In genomic region chr4:143132433-143132832, GRCm38 (mm10) we compare ENCODE assay signal across 33 mouse cellular contexts.
A peak's percentile ranks its signal among the peaks of the same experiment; 100 is the strongest.
DNase-seq lines count a peak whose midpoint lies in the region; ATAC-seq and TF ChIP-seq lines count a peak whose summit lies in the region.
"Had no signal": no experiment of that assay in that cellular context is flagged by ENCODE, and none has a peak within 500 bp of the region (broad histone marks: within the 10 kb centered on the region; RNA-seq: fewer than 3 reads in every experiment).

No protein-coding gene starts in this region.

- WGBS in lung, adult 2 months: 92% methylated on average over 7 of the region's 7 CpGs
- 94% methylated on average over 7 of the region's 7 CpGs for WGBS in hindbrain, embryonic 13.5 days

- peaks cover 81% of the 10 kb centered on the region for H3K36me3 ChIP-seq in hindbrain, embryonic 13.5 days

- no peak for TF ChIP-seq CTCF in lung, adult 2 months (IDR thresholded peaks at IDR 0.05; ENCODE audit: insufficient read depth, low read length)

- no peak overlapping the region for H3K4me2 ChIP-seq in hindbrain, embryonic 13.5 days
- H3K4me2 ChIP-seq: embryonic facial prominence, embryonic 13.5 days; heart, embryonic 15.5 days; intestine, embryonic 15.5 days; lung, embryonic 14.5 days; midbrain, embryonic 11.5 days; neural tube, embryonic 12.5 days; stomach, embryonic 15.5 days had no signal

- H3K4me1 ChIP-seq in lung, adult 2 months (ENCODE audit: control insufficient read depth, insufficient read depth, low read length): no peaks in the 10 kb centered on the region
- H3K4me1 ChIP-seq in hindbrain, embryonic 13.5 days (replicated peaks): no peaks in the 10 kb centered on the region
- H3K4me1 ChIP-seq: embryonic facial prominence, embryonic 13.5 days; forebrain, embryonic 10.5 days; heart, embryonic 15.5 days; intestine, embryonic 15.5 days; neural tube, embryonic 12.5 days; stomach, embryonic 15.5 days had no signal

- no peak overlapping the region for H3K4me3 ChIP-seq in lung, adult 2 months (replicated peaks; ENCODE audit: extremely low read depth, low read depth, low read length)
- H3K4me3 ChIP-seq in hindbrain, embryonic 13.5 days: no peak overlapping the region
- H3K4me3 ChIP-seq: embryonic facial prominence, embryonic 13.5 days; forebrain, embryonic 10.5 days; heart, embryonic 15.5 days; intestine, embryonic 15.5 days; myocyte; neural tube, embryonic 12.5 days; stomach, embryonic 15.5 days had no signal

- no peaks in the 10 kb centered on the region for H3K9me3 ChIP-seq in hindbrain, embryonic 13.5 days
- H3K9me3 ChIP-seq: embryonic facial prominence, embryonic 13.5 days; forebrain, embryonic 10.5 days; heart, embryonic 15.5 days; intestine, embryonic 15.5 days; neural tube, embryonic 12.5 days; stomach, embryonic 15.5 days had no signal

- H3K27ac ChIP-seq in hindbrain, embryonic 13.5 days: no peak overlapping the region
- H3K27ac ChIP-seq: embryonic facial prominence, embryonic 13.5 days; forebrain, embryonic 10.5 days; heart, embryonic 15.5 days; hindbrain, postnatal 0 days; intestine, embryonic 15.5 days; kidney, postnatal 0 days; liver, embryonic 14.5 days; neural tube, embryonic 12.5 days; stomach, embryonic 15.5 days had no signal

- H3K9ac ChIP-seq in hindbrain, embryonic 13.5 days: no peak overlapping the region
- H3K9ac ChIP-seq: embryonic facial prominence, embryonic 13.5 days; heart, embryonic 15.5 days; intestine, embryonic 15.5 days; liver, embryonic 14.5 days; lung, embryonic 14.5 days; neural tube, embryonic 12.5 days; stomach, embryonic 15.5 days had no signal

- TF ChIP-seq POLR2A in lung, adult 2 months (IDR thresholded peaks at IDR 0.05; ENCODE audit: borderline replicate concordance, extremely low read depth, low read depth, low read length): no peak

- no peaks in the 10 kb centered on the region for H3K27me3 ChIP-seq in hindbrain, embryonic 13.5 days
- H3K27me3 ChIP-seq: embryonic facial prominence, embryonic 13.5 days; heart, embryonic 15.5 days; intestine, embryonic 15.5 days; neural tube, embryonic 12.5 days; Patski; stomach, embryonic 15.5 days had no signal

- DNase-seq in frontal cortex, adult 2 months (ENCODE audit: extremely low spot score in 1 of 2, low spot score in 1 of 2): peak; percentile 38 to 64
- no peak for DNase-seq in frontal cortex, postnatal 25 days (ENCODE audit: low spot score in 2 of 2)
- peak; percentile 81 for DNase-seq in brain, adult 2 months (ENCODE audit: low read depth, low spot score)
- DNase-seq in left cerebral cortex, adult 18-20 months (ENCODE audit: low spot score in 2 of 2): peak; percentile 36 to 65
- peak; percentile 73 to 86 for DNase-seq in right cerebral cortex, postnatal 10 days (ENCODE audit: low spot score in 2 of 2)
- DNase-seq in layer of hippocampus, postnatal 14 days (ENCODE audit: low spot score in 2 of 2): no peak
- DNase-seq in lung, adult 2 months: no peak
- DNase-seq: adrenal gland, postnatal 14 days; cerebellum, adult 11-12 months; cerebellum, postnatal 10 days; gastrocnemius, postnatal 10 days; kidney, adult 2 months; kidney, postnatal 4 days; layer of hippocampus, postnatal 36 days; liver; lung, embryonic 14.5 days; lung, postnatal 36 days; thymus, postnatal 14 days had no signal

- ATAC-seq in hindbrain, embryonic 13.5 days (ENCODE audit: low FRiP score): no peak
- ATAC-seq: forebrain, embryonic 16.5 days; hindbrain, postnatal 0 days; intestine, embryonic 15.5 days; midbrain, embryonic 16.5 days; Patski had no signal

Comparison
In these comparisons a context has a peak if more than half of its experiments do, and no peak if none do; other contexts are left out.
1. DNase-seq: peak in frontal cortex, adult 2 months (2 of 2), brain, adult 2 months (single experiment), left cerebral cortex, adult 18-20 months (2 of 2) and right cerebral cortex, postnatal 10 days (2 of 2); none in frontal cortex, postnatal 25 days (0 of 2), layer of hippocampus, postnatal 14 days (0 of 2) and lung, adult 2 months (single experiment).